ENCODE assay signal across 12 mouse cellular contexts in the genomic region with DNA sequence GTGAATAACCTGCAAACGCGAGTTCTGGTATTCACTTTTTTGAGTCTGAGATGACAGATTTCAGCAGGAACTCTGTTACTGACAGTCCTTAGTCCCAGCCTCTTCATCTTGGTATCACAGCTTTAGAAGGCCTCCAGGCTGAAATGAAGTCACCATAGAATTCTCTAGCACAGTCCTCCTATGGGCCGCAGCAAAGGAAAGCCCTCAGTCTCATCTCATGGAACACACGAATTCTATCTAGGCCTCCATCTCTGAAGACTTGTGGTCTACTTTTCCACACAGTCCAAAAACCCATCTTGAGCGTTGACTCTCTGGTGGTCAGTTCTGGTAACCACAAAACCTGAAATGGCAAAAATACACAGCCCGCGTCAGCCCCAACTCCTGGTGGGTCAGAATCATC. TPM values are rescaled to one million over a fixed set of nuclear protein-coding genes. Genes with fewer than 3 reads are reported as not detected.
A peak's percentile ranks its signal among the peaks of the same experiment; 100 is the strongest.
DNase-seq lines count a peak whose midpoint lies in the region; ATAC-seq and TF ChIP-seq lines count a peak whose summit lies in the region.
"Had no signal": no experiment of that assay in that cellular context is flagged by ENCODE, and none has a peak within 500 bp of the region (broad histone marks: within the 10 kb centered on the region; RNA-seq: fewer than 3 reads in every experiment).

No protein-coding gene starts in this region.

- 43% methylated on average over 7 of the region's 7 CpGs for WGBS in lung, embryonic 15.5 days
- WGBS in limb, embryonic 13.5 days = 58% methylated on average over 7 of the region's 7 CpGs
- WGBS in stomach, postnatal 0 days = 55% methylated on average over 7 of the region's 7 CpGs

- H3K4me2 ChIP-seq in lung, embryonic 15.5 days = peak overlapping the region; percentile 91
- peak overlapping the region; percentile 75 for H3K4me2 ChIP-seq in limb, embryonic 13.5 days (replicated peaks)
- peak overlapping the region; percentile 74 for H3K4me2 ChIP-seq in stomach, postnatal 0 days (replicated peaks; ENCODE audit: low read depth)

- TF ChIP-seq CTCF in stomach, postnatal 0 days (IDR thresholded peaks at IDR 0.05; ENCODE audit: low read depth) = no peak

- H3K27me3 ChIP-seq in lung, embryonic 15.5 days = no peaks in the 10 kb centered on the region
- H3K27me3 ChIP-seq in limb, embryonic 13.5 days = no peaks in the 10 kb centered on the region
- H3K27me3 ChIP-seq in stomach, postnatal 0 days (ENCODE audit: control insufficient read depth, insufficient read depth, low read length) = no peaks in the 10 kb centered on the region

- H3K9ac ChIP-seq in lung, embryonic 15.5 days = peak overlapping the region; percentile 51
- H3K9ac ChIP-seq in limb, embryonic 13.5 days = peak overlapping the region; percentile 92
- peak overlapping the region; percentile 32; the same call in 1 of the 2 replicates for H3K9ac ChIP-seq in stomach, postnatal 0 days (ENCODE audit: low read length)

- peak overlapping the region; percentile 80; the same call in 1 of the 2 replicates for H3K27ac ChIP-seq in lung, embryonic 15.5 days
- H3K27ac ChIP-seq in limb, embryonic 13.5 days = peak overlapping the region; percentile 93
- no peak overlapping the region for H3K27ac ChIP-seq in stomach, postnatal 0 days (replicated peaks)
- H3K27ac ChIP-seq: gastrocnemius, adult 2 months had no signal

- peak overlapping the region; percentile 60 for H3K4me3 ChIP-seq in lung, embryonic 15.5 days
- peak overlapping the region; percentile 73 for H3K4me3 ChIP-seq in limb, embryonic 13.5 days
- peak overlapping the region; percentile 50; the same call in 1 of the 2 replicates for H3K4me3 ChIP-seq in stomach, postnatal 0 days (ENCODE audit: low read depth, low read length)
- H3K4me3 ChIP-seq: myocyte had no signal

- peaks cover 13% of the 10 kb centered on the region; the same call in 1 of the 2 replicates for H3K4me1 ChIP-seq in lung, embryonic 15.5 days
- peaks cover 19% of the 10 kb centered on the region for H3K4me1 ChIP-seq in limb, embryonic 13.5 days
- H3K4me1 ChIP-seq in stomach, postnatal 0 days (replicated peaks; ENCODE audit: control insufficient read depth, insufficient read depth) = no peaks in the 10 kb centered on the region

- no peak for TF ChIP-seq EP300 in stomach, postnatal 0 days (optimal IDR thresholded peaks at IDR 0.05)

- no peaks in the 10 kb centered on the region for H3K9me3 ChIP-seq in lung, embryonic 15.5 days
- H3K9me3 ChIP-seq in limb, embryonic 13.5 days = no peaks in the 10 kb centered on the region
- H3K9me3 ChIP-seq in stomach, postnatal 0 days (ENCODE audit: control insufficient read depth, low read length) = no peaks in the 10 kb centered on the region

- peak; percentile 3 for DNase-seq in embryo, embryonic 11.5 days (ENCODE audit: low read depth, low spot score)
- no peak for DNase-seq in embryo, embryonic 11 days
- DNase-seq in lung, postnatal 4 days = no peak
- no peak for DNase-seq in stomach, postnatal 0 days (ENCODE audit: low spot score)
- DNase-seq: cerebellum, adult 18-20 months; gastrocnemius, adult 2 months had no signal

- ATAC-seq in lung, embryonic 15.5 days (ENCODE audit: borderline replicate concordance, extremely low read depth, low FRiP score, low TSS enrichment) = no peak
- ATAC-seq in limb, embryonic 13.5 days (ENCODE audit: low FRiP score, low read depth) = no peak
- no peak for ATAC-seq in stomach, postnatal 0 days (ENCODE audit: low FRiP score, low TSS enrichment)
- no peak for ATAC-seq in monocyte, adult 5-6 weeks (replicated peaks; ENCODE audit: insufficient number of reproducible peaks, low FRiP score, low TSS enrichment, poor library complexity, severe bottlenecking)
- ATAC-seq in megakaryocyte progenitor cell, adult 5-6 weeks (replicated peaks; ENCODE audit: poor library complexity) = no peak

- H3K36me3 ChIP-seq in lung, embryonic 15.5 days = peaks cover 13% of the 10 kb centered on the region
- peaks cover 22% of the 10 kb centered on the region for H3K36me3 ChIP-seq in limb, embryonic 13.5 days
- H3K36me3 ChIP-seq in stomach, postnatal 0 days (ENCODE audit: control insufficient read depth, insufficient read depth, low read length) = peaks cover 2% of the 10 kb centered on the region; the same call in 1 of the 2 replicates

RNA-seq across cellular contexts. Expression of gene 6330403K07Rik, which starts 1.2 kb away (rescaled TPM):
- 99.5 and 99.8 TPM in 2 replicates for polyA plus RNA-seq in lung, embryonic 15.5 days (2015; fragmentation: Nextera tagmentation; extraction: Ambion mirVana)
- polyA plus RNA-seq in limb, embryonic 13.5 days (2015; fragmentation: Nextera tagmentation; extraction: Ambion mirVana) = 267 and 272 TPM in 2 replicates
- polyA plus RNA-seq in stomach, postnatal 0 days (2015; fragmentation: Nextera tagmentation; extraction: Ambion mirVana) = 24.2 and 29.0 TPM in 2 replicates
- total RNA-seq in monocyte, adult 5-6 weeks (2017) = 1.1 TPM in 1 of 3 replicates, not detected in the others
- not detected in 2 replicates for total RNA-seq in megakaryocyte progenitor cell, adult 5-6 weeks (2015)
- not detected in 2 replicates for total RNA-seq in megakaryocyte progenitor cell, adult 5-6 weeks (2017)
- polyA plus RNA-seq: testis, adult 2 months had no signal

RNA-seq across cellular contexts. Expression of gene Derl2, which starts 12.4 kb away (rescaled TPM):
- 52.6 and 53.1 TPM in 2 replicates for polyA plus RNA-seq in lung, embryonic 15.5 days (2015; fragmentation: Nextera tagmentation; extraction: Ambion mirVana)
- 44.2 and 49.3 TPM in 2 replicates for polyA plus RNA-seq in limb, embryonic 13.5 days (2015; fragmentation: Nextera tagmentation; extraction: Ambion mirVana)
- 63.3 and 66.0 TPM in 2 replicates for polyA plus RNA-seq in stomach, postnatal 0 days (2015; fragmentation: Nextera tagmentation; extraction: Ambion mirVana)
- 33.0 to 43.9 TPM (median 42.5 TPM) in 3 replicates for total RNA-seq in monocyte, adult 5-6 weeks (2017)
- total RNA-seq in megakaryocyte progenitor cell, adult 5-6 weeks (2015) = 30.7 and 33.0 TPM in 2 replicates
- 41.4 and 43.5 TPM in 2 replicates for total RNA-seq in megakaryocyte progenitor cell, adult 5-6 weeks (2017)

RNA-seq across cellular contexts. Expression of gene Mis12, which starts 12.7 kb away (rescaled TPM):
- 49.5 and 51.2 TPM in 2 replicates for polyA plus RNA-seq in lung, embryonic 15.5 days (2015; fragmentation: Nextera tagmentation; extraction: Ambion mirVana)
- 50.3 and 55.9 TPM in 2 replicates for polyA plus RNA-seq in limb, embryonic 13.5 days (2015; fragmentation: Nextera tagmentation; extraction: Ambion mirVana)
- polyA plus RNA-seq in stomach, postnatal 0 days (2015; fragmentation: Nextera tagmentation; extraction: Ambion mirVana) = 15.0 and 16.5 TPM in 2 replicates
- 11.7 to 25.6 TPM (median 16.2 TPM) in 3 replicates for total RNA-seq in monocyte, adult 5-6 weeks (2017)
- 26.4 and 30.6 TPM in 2 replicates for total RNA-seq in megakaryocyte progenitor cell, adult 5-6 weeks (2015)
- total RNA-seq in megakaryocyte progenitor cell, adult 5-6 weeks (2017) = 32.4 and 40.0 TPM in 2 replicates

RNA-seq across cellular contexts. Expression of gene Dhx33, which starts 27.8 kb away (rescaled TPM):
- polyA plus RNA-seq in lung, embryonic 15.5 days (2015; fragmentation: Nextera tagmentation; extraction: Ambion mirVana) = 18.4 and 18.6 TPM in 2 replicates
- 20.5 and 23.1 TPM in 2 replicates for polyA plus RNA-seq in limb, embryonic 13.5 days (2015; fragmentation: Nextera tagmentation; extraction: Ambion mirVana)
- 5.1 and 5.4 TPM in 2 replicates for polyA plus RNA-seq in stomach, postnatal 0 days (2015; fragmentation: Nextera tagmentation; extraction: Ambion mirVana)
- 11.4 to 25.4 TPM (median 19.8 TPM) in 3 replicates for total RNA-seq in monocyte, adult 5-6 weeks (2017)
- 19.3 and 23.5 TPM in 2 replicates for total RNA-seq in megakaryocyte progenitor cell, adult 5-6 weeks (2015)
- 28.4 and 41.3 TPM in 2 replicates for total RNA-seq in megakaryocyte progenitor cell, adult 5-6 weeks (2017)

RNA-seq across cellular contexts. Expression of gene C1qbp, which starts 49.2 kb away (rescaled TPM):
- 220 and 229 TPM in 2 replicates for polyA plus RNA-seq in lung, embryonic 15.5 days (2015; fragmentation: Nextera tagmentation; extraction: Ambion mirVana)
- polyA plus RNA-seq in limb, embryonic 13.5 days (2015; fragmentation: Nextera tagmentation; extraction: Ambion mirVana) = 235 and 241 TPM in 2 replicates
- 168 and 175 TPM in 2 replicates for polyA plus RNA-seq in stomach, postnatal 0 days (2015; fragmentation: Nextera tagmentation; extraction: Ambion mirVana)
- 7.7 to 23.8 TPM (median 11.4 TPM) in 3 replicates for total RNA-seq in monocyte, adult 5-6 weeks (2017)
- 642 and 695 TPM in 2 replicates for total RNA-seq in megakaryocyte progenitor cell, adult 5-6 weeks (2015)
- total RNA-seq in megakaryocyte progenitor cell, adult 5-6 weeks (2017) = 113 and 117 TPM in 2 replicates

Comparison
In these comparisons a context has a peak if more than half of its experiments do, and no peak if none do; other contexts are left out.
1. H3K9ac ChIP-seq: peak in every context shown above with its lines; median percentile 92 in limb, embryonic 13.5 days; 51 in lung, embryonic 15.5 days; 32 in stomach, postnatal 0 days.